Mouse (Mus musculus) CH12.LX (cell line): ENCODE measurements at regions not wholly inside any gene's neighbourhood (a gene's known extent, or its start where the extent isn't known, plus 50 kb on each side); places are given as distances from the start of the nearest gene placed in this dataset.

Experiments
- DNase-seq: peaks from one replicate; pipeline ENCODE4 v3.0.0-alpha.2; 2013; ENCODE audit errors: extremely low read depth
- H3K27ac ChIP-seq: 2 replicates; pipeline ENCODE4 v1.5.1; 2012; ENCODE audit warnings: low read depth, mild to moderate bottlenecking, control low read depth, moderate library complexity; ENCODE audit not compliant: insufficient read depth
- H3K27me3 ChIP-seq: replicated peaks from 2 replicates; pipeline ENCODE3; 2012; ENCODE audit warnings: inconsistent platforms
- H3K36me3 ChIP-seq, 2 experiments: replicated peaks in 1 of 2; 2 replicates each; pipeline versions ENCODE3 to v1.6.1; 2012; ENCODE audit warnings: inconsistent platforms in 1 of 2, low read length in 1 of 2, mild to moderate bottlenecking in 1 of 2, mixed read lengths in 1 of 2, moderate library complexity in 1 of 2; ENCODE audit not compliant: control insufficient read depth in 1 of 2, insufficient read depth in 1 of 2
- H3K4me1 ChIP-seq, 2 experiments: 2 replicates each; pipeline ENCODE4 v1.6.1; 2012; ENCODE audit warnings: inconsistent platforms in 1 of 2, moderate library complexity in 1 of 2; ENCODE audit not compliant: insufficient read depth in 2 of 2, control insufficient read depth in 1 of 2
- H3K4me2 ChIP-seq: 2 replicates; pipeline ENCODE4 v1.6.1; 2012; ENCODE audit warnings: low read depth, mild to moderate bottlenecking, control low read depth; ENCODE audit not compliant: poor library complexity, insufficient read depth, severe bottlenecking
- H3K4me3 ChIP-seq, 3 experiments: fragments of 150-350 bp in 1 of 3; sonication (generic) in 1 of 3; replicated peaks in 1 of 3; 2 replicates each; pipeline versions ENCODE3 to v1.5.1; 2011 to 2012; ENCODE audit warnings: low read depth in 2 of 3, low read length in 2 of 3, mild to moderate bottlenecking in 2 of 3, moderate library complexity in 2 of 3, control low read depth in 1 of 3, improper control_type of control experiment in 1 of 3, inconsistent platforms in 1 of 3, mixed read lengths in 1 of 3; ENCODE audit not compliant: poor library complexity in 1 of 3
- H3K79me2 ChIP-seq: replicated peaks from 2 replicates; pipeline ENCODE4 v1.6.1; 2012; ENCODE audit warnings: mild to moderate bottlenecking, moderate library complexity; ENCODE audit not compliant: control insufficient read depth, poor library complexity, insufficient read depth, severe bottlenecking; ENCODE audit errors: extremely low read depth
- H3K9ac ChIP-seq: 2 replicates; pipeline ENCODE4 v1.6.1; 2012; ENCODE audit warnings: low read depth, mild to moderate bottlenecking, control low read depth, moderate library complexity; ENCODE audit not compliant: insufficient read depth
- H3K9me3 ChIP-seq: replicated peaks from 2 replicates; pipeline ENCODE3; 2012; ENCODE audit warnings: low read length, inconsistent platforms, mixed read lengths
- BHLHE40 ChIP-seq: IDR thresholded peaks from 2 replicates; pipeline ENCODE4 v1.6.1; 2011; ENCODE audit warnings: mild to moderate bottlenecking, low read depth, low read length, improper control_type of control experiment
- CHD1 ChIP-seq: IDR thresholded peaks from 2 replicates; pipeline ENCODE4 v1.6.1; 2012; ENCODE audit warnings: low read depth, low read length, improper control_type of control experiment, inconsistent platforms
- ELF1 ChIP-seq: IDR thresholded peaks from 2 replicates; pipeline ENCODE4 v1.6.1; 2014; ENCODE audit warnings: low read depth, mild to moderate bottlenecking, inconsistent platforms, low read length, improper control_type of control experiment
- ETS1 ChIP-seq: conservative IDR thresholded peaks from 2 replicates; pipeline ENCODE4 v1.6.1; 2012; ENCODE audit warnings: low read depth, mild to moderate bottlenecking, inconsistent platforms, low read length, improper control_type of control experiment, moderate library complexity
- GABPA ChIP-seq: IDR thresholded peaks from 2 replicates; pipeline ENCODE4 v1.6.1; 2012; ENCODE audit warnings: low read depth, low read length, improper control_type of control experiment, inconsistent platforms; ENCODE audit not compliant: insufficient replicate concordance
- HCFC1 ChIP-seq: IDR thresholded peaks from 2 replicates; pipeline ENCODE4 v1.6.1; 2012; ENCODE audit warnings: low read depth, mild to moderate bottlenecking, inconsistent platforms, low read length, improper control_type of control experiment
- JUND ChIP-seq: conservative IDR thresholded peaks from 2 replicates; pipeline ENCODE4 v1.6.1; 2011; ENCODE audit warnings: low read depth, low read length, improper control_type of control experiment
- MAFK ChIP-seq: IDR thresholded peaks from 2 replicates; pipeline ENCODE4 v1.6.1; 2011; ENCODE audit warnings: low read length, improper control_type of control experiment; ENCODE audit not compliant: insufficient replicate concordance
- MEF2A ChIP-seq: IDR thresholded peaks from 2 replicates; pipeline ENCODE4 v1.6.1; 2014; ENCODE audit warnings: low read depth, mild to moderate bottlenecking, inconsistent platforms, low read length, improper control_type of control experiment, borderline replicate concordance
- MYC ChIP-seq: IDR thresholded peaks from 2 replicates; pipeline ENCODE4 v1.6.1; 2011; ENCODE audit warnings: low read depth, mild to moderate bottlenecking, improper control_type of control experiment, low read length
- NELFE ChIP-seq: IDR thresholded peaks from 2 replicates; pipeline ENCODE4 v1.6.1; 2011; ENCODE audit warnings: low read depth, low read length, improper control_type of control experiment
- PAX5 ChIP-seq: IDR thresholded peaks from 2 replicates; pipeline ENCODE4 v1.6.1; 2012; ENCODE audit warnings: low read length, inconsistent platforms, mixed read lengths
- RCOR1 ChIP-seq: conservative IDR thresholded peaks from 2 replicates; pipeline ENCODE4 v1.6.1; 2012; ENCODE audit warnings: low read depth, mild to moderate bottlenecking, inconsistent platforms, low read length, improper control_type of control experiment
- UBTF ChIP-seq: IDR thresholded peaks from 2 replicates; pipeline ENCODE4 v1.6.1; 2012; ENCODE audit warnings: low read depth, mild to moderate bottlenecking, inconsistent platforms, low read length, improper control_type of control experiment, moderate library complexity
- ZKSCAN1 ChIP-seq: IDR thresholded peaks from 2 replicates; pipeline ENCODE4 v1.6.1; 2012; ENCODE audit warnings: low read depth, inconsistent platforms, low read length, improper control_type of control experiment, borderline replicate concordance
- ZMIZ1 ChIP-seq: IDR thresholded peaks from 2 replicates; pipeline ENCODE4 v1.6.1; 2012; ENCODE audit warnings: low read depth, mild to moderate bottlenecking, inconsistent platforms, low read length, improper control_type of control experiment
- ZNF384 ChIP-seq: IDR thresholded peaks from 2 replicates; pipeline ENCODE4 v1.6.1; 2012; ENCODE audit warnings: low read depth, low read length, improper control_type of control experiment, inconsistent platforms
- dilution Hi-C: fragments of 300-500 bp; cut with MboI; formaldehyde crosslinking; loops from 2 replicates; pipeline ENCODE4 v1.14.3; 2020; ENCODE audit warnings: low sequenced_read_pairs; ENCODE audit not compliant: extremely low pct_unique_long_range_greater_than_20kb, extremely low pct_ligation_motif_present
- in situ Hi-C: fragments of 300-500 bp; cut with MboI; formaldehyde crosslinking; loops from 3 replicates; pipeline ENCODE4 v1.14.3; 2019; ENCODE audit warnings: low sequenced_read_pairs, low pct_ligation_motif_present, low pct_unique_long_range_greater_than_20kb, mixed read lengths

- TF ChIP-seq JUND = no peak
Observed at GRCm38 (mm10) chr8:86411232-86411631, 169.3 kb downstream of the Abcc12 start (continued).

- Histone ChIP-seq H3K4me2 (no peak overlapping the region), H3K27ac (no peak overlapping the region), H3K4me3 (no peak overlapping the region), H3K27me3 (no peaks in the 10 kb centered on the region), H3K79me2 (no peaks in the 10 kb centered on the region), H3K4me1 (no peaks in the 10 kb centered on the region), H3K36me3 (no peaks in the 10 kb centered on the region), H3K9me3 (no peaks in the 10 kb centered on the region), H3K9ac (no peak overlapping the region)
- in situ Hi-C loops (no loop called here), dilution Hi-C loops (no loop called here)
- no peak for DNase-seq
- TF ChIP-seq MYC (no peak), CHD1 (no peak), MEF2A (no peak), ZMIZ1 (no peak), HCFC1 (no peak), JUND (no peak), BHLHE40 (no peak), ELF1 (no peak), ZNF384 (no peak), NELFE (no peak), ETS1 (no peak), RCOR1 (no peak), ZKSCAN1 (no peak), GABPA (no peak)
Observed at GRCm38 (mm10) chr8:86406196-86406595, 174.3 kb downstream of the Abcc12 start.

DNA sequence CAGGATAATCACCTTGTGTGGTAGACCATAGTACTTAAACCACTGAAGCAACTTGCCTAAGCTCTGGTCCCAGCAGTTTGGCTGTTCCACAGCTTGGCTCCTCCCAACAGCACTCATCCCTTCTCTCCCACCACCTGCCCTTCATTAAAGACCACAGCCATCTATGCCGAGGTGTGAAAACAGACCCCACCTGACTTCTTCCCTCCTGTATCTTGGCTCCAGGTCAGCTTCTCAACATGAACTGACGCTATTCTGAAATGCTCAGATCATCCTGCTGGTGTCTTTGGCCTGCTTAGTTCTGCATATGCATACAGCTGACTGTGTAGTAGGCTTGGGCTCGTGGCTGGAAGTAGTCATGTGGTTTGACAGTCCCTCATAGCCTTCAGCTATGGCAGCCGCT, 177.1 kb downstream of the Abcc12 start:
- dilution Hi-C loops = no loop called here
- in situ Hi-C loops = no loop called here

More for the DNA sequence above, 177.1 kb downstream of the Abcc12 start:
- TF ChIP-seq MEF2A (no peak), GABPA (no peak), NELFE (no peak), PAX5 (no peak), MAFK (no peak), UBTF (no peak)
- Histone ChIP-seq H3K4me2 (no peak overlapping the region), H3K4me3 (no peak overlapping the region), H3K36me3 (no peaks in the 10 kb centered on the region), H3K79me2 (no peaks in the 10 kb centered on the region), H3K9me3 (no peaks in the 10 kb centered on the region), H3K4me1 (no peaks in the 10 kb centered on the region), H3K27ac (no peak overlapping the region), H3K27me3 (no peaks in the 10 kb centered on the region), H3K9ac (no peak overlapping the region)
- DNase-seq = no peak
